Mouse (Mus musculus) forebrain, postnatal 0 days (tissue): Measurements from ENCODE around the gene Kcnk10. TPM values are rescaled to one million over a fixed set of nuclear protein-coding genes. Genes with fewer than 3 reads are reported as not detected.

ENCODE experiments used
- ATAC-seq: fragments of 200-750 bp; cut with Nextera tagmentation; 2 replicates; pipeline ENCODE4 v1.8.0; 2017; ENCODE audit warnings: mild to moderate bottlenecking, moderate library complexity
- DNase-seq: peaks from one replicate; pipeline ENCODE4 v3.0.0-alpha.2; 2015
- H3K27ac ChIP-seq: fragments of 300-500 bp; sonication (generic); 2 replicates; pipeline ENCODE4 v1.5.1; 2014; ENCODE audit warnings: low read depth, mild to moderate bottlenecking, antibody characterized with exemption, low read length, moderate library complexity, mixed read lengths
- H3K27me3 ChIP-seq: fragments of 300-500 bp; sonication (generic); 2 replicates; pipeline ENCODE4 v1.6.1; 2014; ENCODE audit warnings: mild to moderate bottlenecking, low read length, mixed read lengths; ENCODE audit not compliant: insufficient read depth
- H3K36me3 ChIP-seq: fragments of 300-500 bp; sonication (generic); 2 replicates; pipeline ENCODE4 v1.6.1; 2014; ENCODE audit warnings: mild to moderate bottlenecking, moderate library complexity; ENCODE audit not compliant: insufficient read depth
- H3K4me1 ChIP-seq: fragments of 300-500 bp; sonication (generic); 2 replicates; pipeline ENCODE4 v1.6.1; 2014; ENCODE audit warnings: antibody characterized with exemption; ENCODE audit not compliant: insufficient read depth
- H3K4me2 ChIP-seq: fragments of 300-500 bp; sonication (generic); 2 replicates; pipeline ENCODE4 v1.6.1; 2014; ENCODE audit warnings: low read depth, mild to moderate bottlenecking, moderate library complexity
- H3K4me3 ChIP-seq: fragments of 300-500 bp; sonication (generic); 2 replicates; pipeline ENCODE4 v1.5.1; 2014; ENCODE audit warnings: low read depth, low read length, mixed read lengths
- H3K9ac ChIP-seq: fragments of 300-500 bp; sonication (generic); 2 replicates; pipeline ENCODE4 v1.6.1; 2014; ENCODE audit warnings: mild to moderate bottlenecking
- H3K9me3 ChIP-seq: fragments of 300-500 bp; sonication (generic); 2 replicates; pipeline ENCODE4 v1.6.1; 2016; ENCODE audit warnings: low read length
- CTCF ChIP-seq: sonication (generic); IDR thresholded peaks from 2 replicates; pipeline ENCODE4 v1.5.1; 2016; ENCODE audit warnings: antibody characterized with exemption, control low read depth, low read depth
- WGBS: fragments of 180-500 bp; shearing (Covaris S2); extraction: QIAGEN DNeasy Blood & Tissue Kit; methylation state at CpG from one replicate; pipeline ENCODE4 v1.1.7; 2014; 5-methylcytosine and 5-hydroxymethylcytosine counted together
- polyA plus RNA-seq: library from polyadenylated mRNA; unstranded; fragments of >200 nt; fragmentation: Nextera tagmentation; extraction: Ambion mirVana; gene quantifications from 2 replicates; pipeline ENCODE4 v1.2.1, GENCODE M21; 2015
- total RNA-seq: library from RNA; depleted of rRNA; stranded (reverse); fragments of >200 nt; gene quantifications from 2 replicates; pipeline ENCODE4 v1.2.3, GENCODE M21; 2014

The Kcnk10 gene
- total and polyA plus RNA-seq, 2 experiments from 2014 or later = 40.9 to 59.7 TPM

DNA sequence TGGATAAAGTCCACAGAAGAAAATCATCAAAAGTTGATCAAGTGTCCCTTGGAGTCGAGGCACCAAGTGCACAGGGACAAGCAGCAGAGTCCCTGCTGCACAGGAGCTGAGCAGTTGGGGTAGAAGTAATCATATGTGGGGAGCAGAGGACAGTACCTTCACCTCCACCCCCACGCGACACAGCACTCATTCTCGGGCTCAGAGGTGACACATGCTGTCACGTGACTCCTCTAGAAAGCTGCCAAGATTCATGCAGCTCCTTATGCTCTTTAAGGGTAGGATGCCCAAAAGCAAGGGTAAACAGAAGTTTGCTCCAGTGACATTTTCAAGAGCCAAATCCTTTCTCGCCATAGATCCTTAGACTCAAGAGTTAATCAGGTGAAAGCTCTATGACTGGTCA lies 42.1 kb downstream of the Kcnk10 start:
- H3K27me3 ChIP-seq = no peaks in the 10 kb centered on the region
- H3K4me3 ChIP-seq = no peak overlapping the region
- WGBS = 59% methylated on average over 6 of the region's 6 CpGs
- no peaks in the 10 kb centered on the region for H3K9me3 ChIP-seq
- H3K4me1 ChIP-seq = 0 out of 2 replicates have a peak, but pooled peaks cover 3% of the 10 kb centered on the region
- H3K9ac ChIP-seq = no peak overlapping the region
- H3K36me3 ChIP-seq = 0 out of 2 replicates have a peak, but pooled peaks cover 3% of the 10 kb centered on the region
- DNase-seq (no peak), ATAC-seq (peak; percentile 72)
- no peak for TF ChIP-seq CTCF
- peak overlapping the region; percentile 41 for H3K27ac ChIP-seq
- no peak overlapping the region for H3K4me2 ChIP-seq

DNA sequence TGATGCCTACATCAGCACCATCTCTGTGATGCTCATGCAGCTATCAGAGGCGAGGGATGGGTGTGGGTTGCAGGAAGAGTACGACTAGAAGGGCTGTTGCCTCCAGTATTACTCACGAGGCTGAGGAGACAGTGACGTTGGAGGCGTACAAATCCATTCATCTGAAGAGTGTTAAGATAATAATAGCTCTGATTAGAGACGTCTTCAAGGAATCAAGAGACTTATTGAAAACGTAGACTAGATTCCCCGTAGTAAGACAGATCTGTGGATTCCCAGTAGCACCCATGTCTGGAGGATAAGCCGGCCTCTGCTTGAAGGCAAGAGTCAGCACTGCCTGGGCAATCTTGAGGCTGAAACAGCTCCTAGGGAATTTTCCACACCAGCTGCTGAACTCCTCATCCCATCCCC lies 42.6 kb downstream of the Kcnk10 start:
- no peaks in the 10 kb centered on the region for H3K9me3 ChIP-seq
- TF ChIP-seq CTCF = no peak
- H3K4me1 ChIP-seq = 0 out of 2 replicates have a peak, but pooled peaks cover 3% of the 10 kb centered on the region
- H3K27me3 ChIP-seq = no peaks in the 10 kb centered on the region
- no peak overlapping the region for H3K9ac ChIP-seq
- ATAC-seq = peak; percentile 74
- no peak overlapping the region for H3K4me3 ChIP-seq
- peak; percentile 43 for DNase-seq
- peak overlapping the region; percentile 41 for H3K27ac ChIP-seq
- H3K36me3 ChIP-seq = 0 out of 2 replicates have a peak, but pooled peaks cover 1% of the 10 kb centered on the region
- no peak overlapping the region for H3K4me2 ChIP-seq
- WGBS = 76% methylated on average over 9 of the region's 9 CpGs

DNA sequence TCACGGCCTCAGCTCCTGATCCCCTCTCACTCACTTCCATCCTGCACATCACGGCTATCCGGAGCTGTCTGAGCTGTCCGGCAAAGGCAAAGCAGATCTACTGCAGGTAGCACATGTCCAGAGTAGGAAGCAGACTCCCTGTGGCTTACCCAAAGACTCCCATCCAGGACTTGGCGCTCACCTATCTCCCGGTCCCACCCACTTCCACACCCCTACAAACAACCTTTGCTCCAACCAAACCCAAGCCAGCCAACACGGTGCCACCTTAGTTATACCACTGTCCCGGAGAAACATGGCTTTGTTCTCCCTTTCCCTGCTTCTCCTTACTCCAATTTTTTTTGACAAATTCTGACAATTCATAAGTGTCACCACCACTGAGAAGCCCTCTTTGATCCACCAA lies 49.5 kb downstream of the Kcnk10 start:
- no peak overlapping the region for H3K27ac ChIP-seq
- H3K9me3 ChIP-seq = no peaks in the 10 kb centered on the region
- H3K4me3 ChIP-seq = no peak overlapping the region
- no peaks in the 10 kb centered on the region for H3K4me1 ChIP-seq
- no peak overlapping the region for H3K9ac ChIP-seq
- peaks cover 16% of the 10 kb centered on the region; the same call in 1 of the 2 replicates for H3K36me3 ChIP-seq
- WGBS = 92% methylated on average over 8 of the region's 8 CpGs
- ATAC-seq (no peak), DNase-seq (no peak)
- no peaks in the 10 kb centered on the region for H3K27me3 ChIP-seq
- no peak for TF ChIP-seq CTCF
- no peak overlapping the region for H3K4me2 ChIP-seq

DNA sequence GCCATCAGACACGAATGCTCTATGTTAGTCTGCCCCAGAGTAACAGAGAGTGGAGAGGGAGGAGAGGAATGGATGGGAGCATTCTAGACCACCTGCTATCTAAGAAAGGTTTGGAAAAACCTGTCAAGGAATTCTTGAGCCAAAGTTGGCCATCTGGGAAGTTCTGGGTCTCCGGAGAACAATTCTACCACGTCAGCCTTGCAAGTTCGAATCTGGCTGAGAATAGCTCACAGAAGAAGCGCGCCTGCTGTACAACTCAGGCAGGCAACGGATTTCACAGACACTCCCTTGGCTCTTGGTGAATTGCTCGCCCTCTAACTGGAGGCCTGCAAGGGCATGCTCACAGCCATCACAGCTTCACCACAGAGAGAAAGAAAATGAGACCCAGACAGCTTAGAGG lies 52.7 kb downstream of the Kcnk10 start:
- H3K9me3 ChIP-seq = no peaks in the 10 kb centered on the region
- H3K9ac ChIP-seq = no peak overlapping the region
- WGBS = 60% methylated on average over 8 of the region's 8 CpGs
- H3K27ac ChIP-seq = peak overlapping the region; percentile 29; the same call in 1 of the 2 replicates
- H3K4me1 ChIP-seq = no peaks in the 10 kb centered on the region
- TF ChIP-seq CTCF = no peak
- no peak for DNase-seq
- peak; percentile 32 for ATAC-seq
- H3K27me3 ChIP-seq = no peaks in the 10 kb centered on the region
- H3K4me2 ChIP-seq = no peak overlapping the region
- no peak overlapping the region for H3K4me3 ChIP-seq
- H3K36me3 ChIP-seq = peaks cover 16% of the 10 kb centered on the region; the same call in 1 of the 2 replicates

DNA sequence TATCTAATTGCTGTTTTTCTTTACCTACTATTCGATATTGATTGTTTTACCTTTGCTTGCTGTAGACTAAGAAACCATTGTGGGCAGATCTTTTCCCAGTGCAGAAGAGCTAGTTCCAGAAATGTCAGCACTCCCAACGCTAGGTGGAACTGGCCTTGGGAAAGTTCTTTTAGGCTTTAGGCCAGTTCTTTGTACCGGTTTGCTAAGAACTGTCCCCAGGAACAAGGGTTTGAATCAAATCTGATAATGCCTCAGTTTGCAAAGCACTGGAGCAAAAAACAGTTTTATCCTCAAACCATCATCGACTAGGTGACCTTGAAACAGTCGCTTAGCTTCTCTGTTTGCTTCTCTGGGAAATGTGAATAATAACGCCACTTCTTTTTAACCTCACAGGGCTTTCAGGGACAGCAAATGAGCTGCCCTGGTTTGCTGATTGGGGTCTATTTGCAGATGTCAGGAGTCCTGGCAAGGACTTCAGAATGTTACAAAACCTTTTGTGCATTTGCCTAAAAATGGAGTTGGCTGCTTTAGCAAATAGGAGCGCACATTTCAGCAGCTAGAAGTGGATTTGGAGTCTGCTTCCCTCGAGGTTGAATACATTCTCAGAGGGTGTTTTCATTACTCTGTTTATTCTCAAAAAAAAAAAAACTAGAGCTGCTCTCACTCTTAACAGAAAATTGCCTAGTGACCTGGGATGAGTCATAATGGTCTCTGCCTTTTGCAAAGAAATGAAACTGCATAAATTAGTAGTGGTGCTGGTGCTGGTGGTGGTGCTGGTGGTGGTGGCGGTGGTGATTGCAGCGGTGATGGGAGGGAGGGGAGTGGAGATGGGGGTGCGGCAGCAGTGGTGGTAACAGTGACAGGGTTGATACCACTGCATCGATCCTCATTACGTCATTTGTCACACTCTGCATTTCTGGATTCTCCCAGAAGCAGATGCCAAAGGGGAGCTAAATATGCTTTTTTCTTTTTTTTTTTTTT lies 53.5 kb downstream of the Kcnk10 start:
- no peaks in the 10 kb centered on the region for H3K4me1 ChIP-seq
- 0 out of 2 replicates have a peak, but pooled peaks have one; percentile 10 for TF ChIP-seq CTCF
- DNase-seq (peak; percentile 41), ATAC-seq (peak; percentile 66)
- no peaks in the 10 kb centered on the region for H3K27me3 ChIP-seq
- H3K4me3 ChIP-seq = no peak overlapping the region
- peaks cover 16% of the 10 kb centered on the region; the same call in 1 of the 2 replicates for H3K36me3 ChIP-seq
- H3K27ac ChIP-seq = peak overlapping the region; percentile 29; the same call in 1 of the 2 replicates
- no peaks in the 10 kb centered on the region for H3K9me3 ChIP-seq
- 28% methylated on average over 13 of the region's 13 CpGs for WGBS
- H3K4me2 ChIP-seq = no peak overlapping the region
- no peak overlapping the region for H3K9ac ChIP-seq

DNA sequence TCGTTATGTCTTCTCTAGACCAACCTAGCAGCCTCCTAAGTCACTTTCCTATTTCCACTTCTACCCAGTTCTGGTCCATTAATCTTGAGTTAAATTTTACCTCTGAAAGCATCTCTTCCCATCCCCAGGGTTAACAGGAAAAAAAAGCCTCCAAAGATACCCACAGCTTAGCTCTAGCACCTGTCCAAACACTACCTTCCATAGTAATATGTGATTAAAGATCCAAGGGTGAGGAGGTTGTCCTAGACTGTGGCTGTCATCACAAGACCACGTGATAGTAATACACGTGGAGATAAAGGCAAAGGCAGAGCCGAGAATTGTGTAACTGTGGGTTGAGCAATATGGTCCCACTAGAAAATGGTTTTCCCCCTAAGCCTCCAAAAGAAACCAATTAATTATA lies 56.8 kb downstream of the Kcnk10 start:
- no peak overlapping the region for H3K4me2 ChIP-seq
- H3K4me3 ChIP-seq = no peak overlapping the region
- WGBS = 86% methylated on average over 4 of the region's 4 CpGs
- no peaks in the 10 kb centered on the region for H3K9me3 ChIP-seq
- ATAC-seq (no peak), DNase-seq (no peak)
- H3K9ac ChIP-seq = no peak overlapping the region
- no peaks in the 10 kb centered on the region for H3K27me3 ChIP-seq
- TF ChIP-seq CTCF = no peak
- no peaks in the 10 kb centered on the region for H3K4me1 ChIP-seq
- H3K27ac ChIP-seq = no peak overlapping the region
- peaks cover 15% of the 10 kb centered on the region for H3K36me3 ChIP-seq

DNA sequence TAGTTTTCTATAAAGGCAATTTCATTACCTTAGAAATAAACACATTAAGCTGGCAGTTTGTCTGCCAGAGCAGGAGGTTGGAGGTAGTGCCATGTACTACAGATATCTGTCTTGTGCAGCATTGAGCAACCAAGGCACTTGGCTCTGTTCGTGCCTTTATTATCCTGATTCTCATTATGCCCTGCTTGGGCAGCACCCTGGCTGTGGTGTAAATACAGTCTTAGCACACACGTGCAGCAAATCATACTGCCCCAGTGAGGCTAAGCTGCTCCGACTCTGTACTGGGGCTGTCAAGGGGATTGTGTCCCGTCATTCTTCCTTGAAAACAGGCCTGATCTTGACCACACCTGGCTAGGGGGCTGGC lies 57.6 kb downstream of the Kcnk10 start:
- H3K9ac ChIP-seq = no peak overlapping the region
- TF ChIP-seq CTCF = no peak
- DNase-seq = peak; percentile 7
- H3K9me3 ChIP-seq = no peaks in the 10 kb centered on the region
- no peak overlapping the region for H3K4me2 ChIP-seq
- 25% methylated on average over 4 of the region's 4 CpGs for WGBS
- ATAC-seq = no peak
- H3K4me1 ChIP-seq = no peaks in the 10 kb centered on the region
- no peak overlapping the region for H3K27ac ChIP-seq
- no peak overlapping the region for H3K4me3 ChIP-seq
- H3K27me3 ChIP-seq = no peaks in the 10 kb centered on the region
- H3K36me3 ChIP-seq = peaks cover 9% of the 10 kb centered on the region; the same call in 1 of the 2 replicates
